Mouse (Mus musculus): ENCODE measurements around the gene Pdgfd. TPM values are rescaled to one million over a fixed set of nuclear protein-coding genes. Genes with fewer than 3 reads are reported as not detected.
A peak's percentile ranks its signal among the peaks of the same experiment; 100 is the strongest.

The Pdgfd gene
- polyA plus RNA-seq, 1 experiment from 2014 or later: 2.6 TPM

- no peaks in the 10 kb centered on the region for H3K27me3 ChIP-seq (ENCODE audit: low read depth, poor library complexity, severe bottlenecking)
- no peak overlapping the region for H3K27ac ChIP-seq (replicated peaks)
- H3K4me3 ChIP-seq: no peak overlapping the region
- H3K9me3 ChIP-seq (replicated peaks): no peaks in the 10 kb centered on the region
- no peak for DNase-seq (ENCODE audit: low spot score)
- H3K4me1 ChIP-seq: no peaks in the 10 kb centered on the region
- H3K36me3 ChIP-seq: no peaks in the 10 kb centered on the region
Observed at GRCm38 (mm10) chr9:6257072-6257471, 88.7 kb downstream of the Pdgfd start.

GRCm38 (mm10) chr9:6264820-6265219 is 96.4 kb downstream of the Pdgfd start:
- no peak for DNase-seq (ENCODE audit: low spot score)
- peaks cover 4% of the 10 kb centered on the region; the same call in 1 of the 2 replicates for H3K4me1 ChIP-seq
- WGBS: 88% methylated on average over 2 of the region's 2 CpGs

GRCm38 (mm10) chr9:6269796-6270280 is 101.5 kb downstream of the Pdgfd start, which contains the start of gene Ddi1:
Ddi1 (minus strand) TSS chr9:6269846.
- H3K4me1 ChIP-seq: peaks cover 7% of the 10 kb centered on the region; the same call in 1 of the 2 replicates
- DNase-seq (ENCODE audit: low spot score): no peak
- no peaks in the 10 kb centered on the region for H3K27me3 ChIP-seq (ENCODE audit: low read depth, poor library complexity, severe bottlenecking)
- WGBS: 62% methylated on average over 1 of the region's 1 CpGs
- H3K36me3 ChIP-seq: no peaks in the 10 kb centered on the region
- no peak within 1 kb of the TSS for H3K4me3 ChIP-seq
- H3K27ac ChIP-seq (replicated peaks): no peak within 1 kb of the TSS
- H3K9me3 ChIP-seq (replicated peaks): no peaks in the 10 kb centered on the region

More at GRCm38 (mm10) chr9:6264820-6265219, 96.4 kb downstream of the Pdgfd start:
- no peak overlapping the region for H3K27ac ChIP-seq (replicated peaks)
- no peaks in the 10 kb centered on the region for H3K27me3 ChIP-seq (ENCODE audit: low read depth, poor library complexity, severe bottlenecking)
- H3K9me3 ChIP-seq (replicated peaks): no peaks in the 10 kb centered on the region
- H3K36me3 ChIP-seq: no peaks in the 10 kb centered on the region
- no peak overlapping the region for H3K4me3 ChIP-seq

- Histone ChIP-seq H3K9me3 (replicated peaks) (no peaks in the 10 kb centered on the region), H3K27ac (replicated peaks) (no peak overlapping the region), H3K36me3 (no peaks in the 10 kb centered on the region), H3K27me3 (ENCODE audit: low read depth, poor library complexity, severe bottlenecking) (no peaks in the 10 kb centered on the region), H3K4me1 (no peaks in the 10 kb centered on the region), H3K4me3 (no peak overlapping the region)
- WGBS: 92% methylated on average over 1 of the region's 1 CpGs
- no peak for DNase-seq (ENCODE audit: low spot score)
Observed at GRCm38 (mm10) chr9:6276395-6276794, 108.0 kb downstream of the Pdgfd start.

DNA sequence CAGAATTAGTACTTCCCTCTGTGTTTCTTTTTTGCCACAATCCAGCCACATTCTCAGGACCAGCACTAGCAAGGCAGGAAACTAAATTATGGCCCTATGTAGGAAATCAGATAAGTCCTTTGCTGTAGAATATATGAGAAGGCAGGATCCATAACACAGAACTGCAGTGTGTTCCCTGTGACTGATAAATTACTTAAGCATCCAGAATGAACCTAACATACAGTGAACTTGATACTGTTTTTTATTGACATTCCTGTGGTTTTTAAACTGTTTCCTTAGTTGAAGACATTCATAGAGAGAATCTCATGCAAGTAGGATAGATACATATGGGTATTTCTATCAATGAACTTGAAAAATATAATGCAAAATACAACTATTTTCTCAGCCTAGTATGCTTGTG is 109.1 kb downstream of the Pdgfd start:
- Histone ChIP-seq H3K4me1 (no peaks in the 10 kb centered on the region), H3K27me3 (ENCODE audit: low read depth, poor library complexity, severe bottlenecking) (no peaks in the 10 kb centered on the region), H3K36me3 (no peaks in the 10 kb centered on the region), H3K4me3 (no peak overlapping the region), H3K27ac (replicated peaks) (no peak overlapping the region), H3K9me3 (replicated peaks) (no peaks in the 10 kb centered on the region)
- no peak for DNase-seq (ENCODE audit: low spot score)

DNA sequence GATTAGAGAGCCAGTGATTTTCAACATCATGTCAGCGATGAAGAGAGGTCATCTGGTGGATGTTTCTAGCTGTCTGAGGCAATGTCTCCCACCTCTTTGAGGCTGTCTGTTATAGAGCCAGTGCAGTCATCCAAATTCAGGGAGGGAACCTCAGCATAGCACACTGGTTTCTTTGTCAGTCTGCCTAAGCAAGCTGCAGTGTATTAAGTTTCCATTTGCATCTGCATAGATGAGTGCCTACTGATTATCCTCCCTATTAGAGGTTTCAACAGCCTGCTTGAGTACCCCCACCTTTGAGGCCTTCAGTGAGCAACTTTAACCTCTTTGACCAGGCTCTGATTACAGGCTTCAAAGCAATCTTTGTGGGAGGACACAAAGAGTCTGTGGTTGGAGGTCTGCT is 118.4 kb downstream of the Pdgfd start:
- Histone ChIP-seq H3K27ac (replicated peaks) (no peak overlapping the region), H3K4me1 (peaks cover 13% of the 10 kb centered on the region), H3K4me3 (no peak overlapping the region), H3K9me3 (replicated peaks) (no peaks in the 10 kb centered on the region), H3K36me3 (no peaks in the 10 kb centered on the region), H3K27me3 (ENCODE audit: low read depth, poor library complexity, severe bottlenecking) (no peaks in the 10 kb centered on the region)
- WGBS: 41% methylated on average over 1 of the region's 1 CpGs
- no peak for DNase-seq (ENCODE audit: low spot score)

DNA sequence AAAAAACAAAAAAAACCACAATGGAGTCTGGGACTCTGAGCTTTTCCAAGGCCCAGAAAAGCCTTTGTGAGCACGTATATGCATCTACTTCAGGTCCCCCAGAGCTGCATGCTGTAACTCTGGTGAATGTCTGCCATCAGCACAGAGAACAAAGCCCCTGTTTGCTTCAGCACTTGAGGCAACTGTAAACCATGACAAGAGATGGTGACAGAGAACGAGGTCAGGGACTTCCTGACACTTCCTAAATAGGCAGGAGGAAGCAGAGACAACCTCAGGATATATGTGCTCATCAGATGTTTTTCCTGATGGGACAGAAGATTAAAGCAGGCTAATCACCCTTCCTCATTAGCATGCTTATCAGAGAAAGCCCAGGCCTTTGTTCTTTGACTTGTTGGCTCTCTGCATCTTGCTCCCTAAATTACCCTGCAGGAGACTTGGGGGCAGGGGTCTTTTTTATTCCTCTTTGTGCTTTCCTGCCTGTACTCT is 120.9 kb downstream of the Pdgfd start:
- H3K36me3 ChIP-seq: no peaks in the 10 kb centered on the region
- WGBS: 18% methylated on average over 2 of the region's 2 CpGs
- DNase-seq (ENCODE audit: low spot score): no peak
- H3K27ac ChIP-seq (replicated peaks): 0 out of 2 replicates have a peak overlapping the region, but pooled peaks have one; percentile 38
- H3K4me1 ChIP-seq: peaks cover 13% of the 10 kb centered on the region
- no peaks in the 10 kb centered on the region for H3K27me3 ChIP-seq (ENCODE audit: low read depth, poor library complexity, severe bottlenecking)
- H3K9me3 ChIP-seq (replicated peaks): no peaks in the 10 kb centered on the region
- no peak overlapping the region for H3K4me3 ChIP-seq

DNA sequence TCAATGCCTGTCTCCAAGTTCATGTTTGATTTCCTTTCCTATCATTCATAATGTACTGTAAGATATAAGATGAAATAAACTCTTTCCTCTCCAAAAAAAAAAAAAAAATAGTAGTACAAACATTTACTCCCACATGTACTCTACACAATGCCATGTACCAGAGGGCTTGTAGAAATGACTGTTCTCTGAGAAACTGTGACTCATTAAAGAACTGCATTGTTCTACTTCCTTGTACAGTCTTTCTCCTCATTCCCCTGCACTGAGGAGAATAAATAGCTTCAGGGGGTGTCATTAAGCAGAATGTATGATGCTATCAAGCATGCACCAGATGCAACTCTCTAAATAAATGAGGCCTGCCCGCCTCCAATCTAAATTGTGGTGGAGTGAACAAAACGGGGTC is 130.2 kb downstream of the Pdgfd start:
- H3K4me1 ChIP-seq: peaks cover 8% of the 10 kb centered on the region
- DNase-seq (ENCODE audit: low spot score): no peak
- H3K27me3 ChIP-seq (ENCODE audit: low read depth, poor library complexity, severe bottlenecking): no peaks in the 10 kb centered on the region
- H3K4me3 ChIP-seq: no peak overlapping the region
- H3K9me3 ChIP-seq (replicated peaks): no peaks in the 10 kb centered on the region
- WGBS: 86% methylated on average over 2 of the region's 2 CpGs
- H3K36me3 ChIP-seq: no peaks in the 10 kb centered on the region
- no peak overlapping the region for H3K27ac ChIP-seq (replicated peaks)

DNA sequence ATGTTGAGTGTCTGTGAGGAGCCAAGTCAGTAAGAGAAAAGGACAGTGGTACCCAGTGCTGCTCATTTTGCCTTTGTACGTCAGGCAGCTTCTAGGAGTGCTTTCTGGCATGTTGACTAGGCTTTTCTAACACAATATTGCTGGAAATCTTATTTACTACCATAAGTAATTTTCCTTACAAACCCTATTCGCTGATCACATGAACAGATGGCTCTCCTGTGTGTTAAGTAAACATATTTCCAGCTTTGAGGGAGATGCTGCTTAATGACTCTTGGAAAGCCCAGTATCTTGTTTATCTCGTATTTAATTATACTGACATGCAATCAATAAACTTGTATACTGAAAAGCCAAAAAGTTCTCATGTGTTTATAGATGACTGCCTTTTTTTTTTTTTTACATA is 133.7 kb downstream of the Pdgfd start:
- no peak for DNase-seq (ENCODE audit: low spot score)
- H3K4me3 ChIP-seq: no peak overlapping the region
- H3K9me3 ChIP-seq (replicated peaks): no peaks in the 10 kb centered on the region
- no peak overlapping the region for H3K27ac ChIP-seq (replicated peaks)
- H3K27me3 ChIP-seq (ENCODE audit: low read depth, poor library complexity, severe bottlenecking): no peaks in the 10 kb centered on the region
- WGBS: 77% methylated on average over 3 of the region's 3 CpGs
- peaks cover 8% of the 10 kb centered on the region for H3K4me1 ChIP-seq
- H3K36me3 ChIP-seq: no peaks in the 10 kb centered on the region

- no peak for DNase-seq (ENCODE audit: low spot score)
- H3K27ac ChIP-seq (replicated peaks): no peak overlapping the region
- H3K9me3 ChIP-seq (replicated peaks): no peaks in the 10 kb centered on the region
- H3K4me1 ChIP-seq: no peaks in the 10 kb centered on the region
- no peaks in the 10 kb centered on the region for H3K27me3 ChIP-seq (ENCODE audit: low read depth, poor library complexity, severe bottlenecking)
- WGBS: 93% methylated on average over 3 of the region's 3 CpGs
- H3K36me3 ChIP-seq: no peaks in the 10 kb centered on the region
- no peak overlapping the region for H3K4me3 ChIP-seq
Observed at GRCm38 (mm10) chr9:6304590-6304989, 136.2 kb downstream of the Pdgfd start.

DNA sequence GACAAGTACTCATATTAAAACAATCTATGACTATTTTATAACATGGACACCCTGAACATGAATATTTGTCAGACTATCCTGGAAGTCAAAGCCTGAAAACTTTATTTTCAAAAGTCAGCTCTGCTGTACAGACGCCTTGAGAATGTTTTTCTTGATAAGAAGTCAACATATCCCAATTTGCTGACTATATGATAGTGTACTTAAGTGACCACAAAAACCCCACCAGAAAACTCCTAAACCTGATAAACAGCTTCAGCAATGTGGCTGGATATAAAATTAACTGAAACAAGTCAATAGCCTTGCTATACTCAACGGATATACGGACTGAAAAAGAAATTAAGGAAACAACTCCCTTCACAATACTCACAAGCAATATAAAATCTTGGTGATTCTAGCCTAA is 137.5 kb downstream of the Pdgfd start:
- no peaks in the 10 kb centered on the region for H3K27me3 ChIP-seq (ENCODE audit: low read depth, poor library complexity, severe bottlenecking)
- H3K4me3 ChIP-seq: no peak overlapping the region
- 97% methylated on average over 3 of the region's 3 CpGs for WGBS
- no peaks in the 10 kb centered on the region for H3K36me3 ChIP-seq
- no peaks in the 10 kb centered on the region for H3K4me1 ChIP-seq
- no peak overlapping the region for H3K27ac ChIP-seq (replicated peaks)
- H3K9me3 ChIP-seq (replicated peaks): no peaks in the 10 kb centered on the region
- DNase-seq (ENCODE audit: low spot score): no peak

DNA sequence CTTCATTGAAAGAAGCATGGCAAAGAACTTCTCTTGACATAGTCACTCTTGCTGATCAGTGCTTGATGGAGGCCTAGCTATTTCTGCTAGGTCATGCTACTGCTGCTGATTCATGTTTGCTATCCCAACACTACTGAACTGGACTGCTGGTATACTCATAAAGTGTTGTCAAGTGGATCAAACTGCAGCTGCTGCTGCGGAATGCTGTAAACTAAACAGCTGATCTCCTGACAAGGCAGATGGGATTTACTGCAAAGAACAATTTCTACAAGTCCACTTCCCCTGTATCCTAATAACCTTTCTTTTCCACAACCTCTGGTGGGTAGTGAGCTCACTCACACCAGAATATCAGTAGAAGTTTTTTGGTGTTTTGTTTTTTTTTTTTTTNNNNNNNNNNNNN is 148.7 kb downstream of the Pdgfd start:
- H3K4me1 ChIP-seq: no peaks in the 10 kb centered on the region
- no peak overlapping the region for H3K4me3 ChIP-seq
- WGBS: 80% methylated on average over 1 of the region's 1 CpGs
- DNase-seq (ENCODE audit: low spot score): no peak
- no peak overlapping the region for H3K27ac ChIP-seq (replicated peaks)
- no peaks in the 10 kb centered on the region for H3K27me3 ChIP-seq (ENCODE audit: low read depth, poor library complexity, severe bottlenecking)
- H3K36me3 ChIP-seq: no peaks in the 10 kb centered on the region
- H3K9me3 ChIP-seq (replicated peaks): no peaks in the 10 kb centered on the region

DNA sequence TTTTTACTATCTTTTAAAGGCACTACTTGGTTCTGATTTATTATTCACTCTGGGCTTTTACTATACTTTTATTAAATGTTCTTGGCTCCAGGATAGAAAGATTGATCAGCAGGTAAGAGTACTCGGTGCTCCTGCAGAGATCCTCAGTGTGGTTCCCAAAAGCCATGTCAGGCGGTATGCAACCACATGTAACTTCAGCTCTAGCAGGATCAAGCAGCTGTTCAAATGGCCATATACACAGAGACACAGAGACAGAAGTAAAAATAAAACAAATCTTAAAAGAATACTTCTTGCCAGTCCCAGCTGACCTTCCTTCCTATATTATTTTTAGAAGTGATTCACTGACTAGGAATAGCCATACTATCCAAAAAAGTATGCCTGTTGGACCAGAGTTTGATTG is 157.0 kb downstream of the Pdgfd start:
- Histone ChIP-seq H3K27me3 (ENCODE audit: low read depth, poor library complexity, severe bottlenecking) (no peaks in the 10 kb centered on the region), H3K4me3 (no peak overlapping the region), H3K36me3 (no peaks in the 10 kb centered on the region), H3K4me1 (no peaks in the 10 kb centered on the region), H3K27ac (replicated peaks) (no peak overlapping the region), H3K9me3 (replicated peaks) (no peaks in the 10 kb centered on the region)
- WGBS: 86% methylated on average over 2 of the region's 2 CpGs
- no peak for DNase-seq (ENCODE audit: low spot score)

- DNase-seq (ENCODE audit: low spot score): no peak
- 80% methylated on average over 1 of the region's 1 CpGs for WGBS
Observed at GRCm38 (mm10) chr9:6333499-6333898, 165.1 kb downstream of the Pdgfd start.

More at GRCm38 (mm10) chr9:6333499-6333898, 165.1 kb downstream of the Pdgfd start:
- H3K27ac ChIP-seq (replicated peaks): no peak overlapping the region
- H3K9me3 ChIP-seq (replicated peaks): no peaks in the 10 kb centered on the region
- H3K4me1 ChIP-seq: no peaks in the 10 kb centered on the region
- H3K4me3 ChIP-seq: no peak overlapping the region
- no peaks in the 10 kb centered on the region for H3K27me3 ChIP-seq (ENCODE audit: low read depth, poor library complexity, severe bottlenecking)
- H3K36me3 ChIP-seq: no peaks in the 10 kb centered on the region

Measured in midbrain, embryonic 10.5 days (tissue).